Mouse (Mus musculus): ENCODE measurements at regions not wholly inside any gene's neighbourhood (a gene's known extent, or its start where the extent isn't known, plus 50 kb on each side); places are given as distances from the start of the nearest gene placed in this dataset.
A peak's percentile ranks its signal among the peaks of the same experiment; 100 is the strongest.

DNA sequence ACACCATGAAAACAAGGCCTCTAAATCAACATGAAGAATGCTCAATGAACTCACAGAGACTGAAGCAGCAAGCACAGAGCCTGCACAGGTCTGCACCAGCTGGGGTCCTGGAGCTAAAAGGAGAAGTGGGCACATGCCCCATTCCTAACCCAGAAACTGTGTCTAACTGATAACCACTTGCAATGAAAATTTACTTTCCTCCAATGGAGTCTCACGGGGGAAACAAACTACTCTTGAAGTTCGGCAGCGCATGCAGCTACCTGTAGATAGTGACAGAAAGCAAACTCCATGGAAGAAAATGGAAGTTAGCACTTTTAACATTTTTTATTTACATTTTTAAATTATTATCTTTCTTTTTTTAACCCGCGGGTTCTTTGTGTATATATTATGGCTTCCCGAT is 76.8 kb upstream of the Akap6 start:
- DNase-seq (ENCODE audit: low read depth), result no peak

DNA sequence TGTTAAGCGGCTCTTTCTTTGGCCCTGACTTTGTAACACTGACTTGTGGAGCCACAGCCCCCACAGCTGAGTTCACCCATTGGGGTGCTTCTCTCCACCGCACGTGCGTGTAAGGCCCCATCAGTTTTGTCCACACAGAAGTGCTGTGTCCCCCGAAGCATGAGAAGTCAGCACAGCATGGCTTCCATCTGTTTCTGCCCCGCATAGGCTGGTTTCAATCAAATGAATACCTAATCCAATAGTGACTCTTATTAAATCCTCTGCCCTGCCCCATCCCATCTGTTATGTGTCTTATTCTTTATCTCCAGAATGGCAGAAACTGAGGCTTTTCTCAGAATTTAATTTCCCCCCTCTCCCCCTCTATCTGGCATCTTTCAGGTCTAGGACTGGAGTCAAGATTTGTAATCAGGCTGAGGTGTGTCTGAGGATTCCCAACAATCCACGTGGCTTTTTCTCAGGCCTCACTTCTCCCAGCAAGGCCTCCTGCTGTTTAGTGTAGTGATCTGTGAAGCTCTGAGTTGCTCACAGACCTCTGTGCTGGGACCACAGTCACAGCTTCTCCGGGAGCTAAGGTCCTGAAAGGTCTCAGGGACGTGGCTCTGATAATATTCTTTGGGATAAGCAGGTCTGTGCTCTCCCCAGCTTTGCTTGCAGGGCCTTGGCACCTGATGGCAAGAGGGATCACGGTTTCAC is 75.6 kb upstream of the Akap6 start:
- DNase-seq (ENCODE audit: low read depth), result no peak

DNA sequence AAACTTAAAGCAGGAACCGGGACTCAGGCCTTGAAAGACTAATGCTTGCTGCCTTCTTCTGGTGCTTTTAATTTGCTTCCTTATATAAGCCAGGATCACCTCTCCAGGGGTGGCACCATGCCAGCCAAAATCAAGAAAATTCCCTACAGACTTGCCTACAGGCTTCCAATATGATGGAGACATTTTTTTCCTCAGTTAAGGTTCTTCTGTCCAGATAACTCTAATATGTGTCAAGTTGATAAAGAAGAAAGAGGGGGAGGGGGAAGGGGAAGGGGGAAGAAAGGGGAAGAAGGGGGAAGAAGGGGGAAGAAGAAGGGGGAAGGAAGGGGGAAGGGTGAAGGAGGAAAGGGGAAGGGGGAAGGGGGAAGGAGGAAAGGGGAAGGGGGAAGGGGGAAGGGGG is 74.3 kb upstream of the Akap6 start:
- DNase-seq (ENCODE audit: low read depth), result peak; percentile 36

DNA sequence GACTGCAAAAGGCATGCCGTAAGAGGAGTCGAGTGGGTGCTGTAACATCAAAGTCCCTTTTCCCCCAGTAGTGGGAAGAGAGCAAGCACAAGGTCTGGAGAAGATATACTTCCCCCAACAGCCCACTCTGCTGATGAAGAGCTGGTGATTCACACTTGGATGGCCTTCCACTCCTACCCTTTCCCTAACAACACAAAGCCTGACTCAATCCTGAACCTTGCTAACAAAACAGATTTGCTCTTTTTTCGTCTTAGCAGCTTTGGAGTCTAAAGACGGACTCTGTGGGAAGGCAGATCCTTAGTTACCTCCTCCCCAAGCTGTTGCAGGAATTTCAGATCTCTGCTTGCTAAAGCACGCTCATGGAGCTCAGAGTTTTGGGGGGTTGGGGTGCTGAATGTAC is 70.4 kb upstream of the Akap6 start:
- peak; percentile 33 for DNase-seq (ENCODE audit: low read depth)

DNA sequence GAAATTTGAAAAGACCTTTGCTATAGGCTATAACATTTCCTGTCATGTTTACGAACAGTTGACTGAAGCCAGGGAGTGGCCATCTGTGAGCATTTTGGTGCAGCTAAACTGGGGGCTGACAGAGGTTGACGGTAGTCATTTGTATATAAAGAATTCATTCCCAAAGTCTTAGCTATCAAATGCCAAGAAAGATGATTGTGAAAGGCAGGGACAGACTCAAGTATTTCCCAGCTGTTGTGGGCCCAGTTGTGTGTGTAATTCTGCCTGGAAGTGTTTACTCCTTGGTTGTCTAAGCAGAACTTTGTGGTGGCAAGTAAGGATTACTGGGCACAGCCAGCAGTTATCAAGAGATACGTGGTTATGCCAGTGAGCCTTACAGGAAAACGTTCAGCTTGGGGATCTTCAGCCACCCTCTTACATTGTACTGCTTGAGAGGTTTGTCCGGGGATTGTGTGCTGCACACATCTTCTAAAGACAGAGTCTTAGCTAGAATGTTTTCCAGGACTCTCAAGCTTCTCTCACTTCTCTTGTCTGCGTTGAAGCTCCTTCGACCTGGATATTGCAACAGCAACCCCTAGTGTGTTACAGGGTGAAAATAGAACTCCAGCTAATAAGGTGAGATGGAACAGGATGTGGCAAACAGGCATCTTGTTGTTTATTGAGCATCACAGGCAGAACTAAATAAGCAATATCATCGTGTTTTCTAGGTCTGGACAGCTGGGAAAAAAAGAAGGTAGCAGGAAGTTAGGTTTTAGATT is 63.9 kb upstream of the Akap6 start:
- peak; percentile 52 for DNase-seq (ENCODE audit: low read depth)

DNA sequence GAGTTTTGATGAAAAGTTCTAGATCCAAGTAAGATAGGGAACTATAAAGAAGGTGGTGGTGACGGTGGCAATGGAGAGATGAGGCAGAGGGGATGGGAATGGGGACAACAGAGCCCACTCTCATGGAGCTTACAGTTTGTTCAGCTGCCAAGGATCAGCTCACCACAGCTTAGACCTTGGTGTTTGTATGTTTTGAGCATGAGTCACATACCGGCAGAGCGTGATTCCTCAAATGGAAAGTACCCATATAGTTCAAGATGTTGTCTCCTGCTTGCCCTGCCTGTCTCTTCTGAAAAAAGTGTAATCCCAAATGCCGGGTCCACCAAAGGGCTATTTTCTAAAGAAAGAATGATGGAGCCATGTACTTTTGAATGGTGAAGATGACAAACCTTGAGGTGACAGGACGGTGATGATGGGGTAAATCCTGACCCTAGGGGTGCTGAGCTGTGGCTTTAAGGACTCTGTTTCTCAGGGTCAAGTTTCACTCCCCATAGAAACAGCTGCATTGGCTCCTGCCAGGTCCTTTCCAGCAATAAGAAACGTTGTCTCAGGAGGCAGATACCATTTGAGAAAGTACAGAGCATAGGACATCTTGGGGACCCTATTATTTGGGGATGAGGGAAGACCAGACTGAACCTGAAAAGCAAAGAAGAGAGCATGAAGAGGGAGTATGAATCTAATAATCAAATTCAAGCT is 62.8 kb upstream of the Akap6 start:
- DNase-seq (ENCODE audit: low read depth), result peak; percentile 72

DNA sequence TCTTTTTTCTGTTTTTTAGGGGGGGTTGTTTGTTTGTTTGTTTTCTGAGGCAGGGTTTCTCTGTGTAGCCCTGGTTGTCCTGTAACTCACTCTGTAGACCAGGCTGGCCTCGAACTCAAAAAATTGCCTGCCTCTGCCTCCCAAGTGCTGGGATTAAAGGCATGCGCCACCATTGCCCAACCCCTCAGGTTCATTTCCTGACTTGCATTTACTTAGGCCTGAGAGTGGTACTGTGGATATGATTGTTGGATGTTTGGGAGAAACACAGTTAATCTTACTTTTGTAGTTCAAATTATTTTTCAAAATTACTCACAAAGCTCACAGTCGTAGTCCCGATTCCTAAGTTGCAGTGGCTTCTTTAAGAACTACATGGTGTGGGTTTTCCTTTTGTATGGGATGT is 62.3 kb upstream of the Akap6 start:
- DNase-seq (ENCODE audit: low read depth), result no peak

DNA sequence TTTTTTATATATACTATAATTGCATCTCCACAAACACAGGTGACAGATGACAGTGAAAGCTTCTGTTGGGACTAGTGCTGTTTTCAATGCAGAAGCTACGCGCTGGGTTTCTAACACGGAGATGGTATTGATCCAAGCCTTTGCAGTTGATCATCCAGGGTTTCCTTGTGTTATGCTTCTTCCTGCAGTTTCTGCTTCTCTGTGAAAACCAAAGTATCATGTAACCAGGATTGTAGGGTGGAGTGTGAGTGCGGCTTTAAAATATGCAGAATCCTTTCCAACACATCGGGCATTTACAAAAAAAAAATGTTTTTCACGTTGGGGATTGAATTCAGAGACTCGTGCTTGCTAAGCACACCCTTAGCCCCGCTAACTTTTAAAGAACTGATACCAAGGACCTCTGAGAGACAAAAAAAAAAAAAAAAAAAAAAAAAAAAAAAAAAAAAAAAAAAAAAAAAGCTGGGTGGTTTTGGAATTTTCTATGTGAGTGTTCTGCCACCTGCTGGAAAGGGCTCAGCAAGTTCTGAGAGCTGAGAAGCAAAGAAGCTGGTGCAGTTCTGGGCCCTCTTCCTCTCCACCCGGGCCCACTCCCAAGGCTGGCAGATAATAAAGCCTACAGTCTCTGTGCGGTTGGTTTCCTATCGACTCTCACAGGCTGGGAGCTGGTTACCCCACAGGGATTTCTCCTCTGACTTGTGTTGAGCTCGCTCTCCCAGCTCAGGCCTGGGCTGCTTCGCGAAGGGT is 61.5 kb upstream of the Akap6 start:
- peak; percentile 85 for DNase-seq (ENCODE audit: low read depth)

DNA sequence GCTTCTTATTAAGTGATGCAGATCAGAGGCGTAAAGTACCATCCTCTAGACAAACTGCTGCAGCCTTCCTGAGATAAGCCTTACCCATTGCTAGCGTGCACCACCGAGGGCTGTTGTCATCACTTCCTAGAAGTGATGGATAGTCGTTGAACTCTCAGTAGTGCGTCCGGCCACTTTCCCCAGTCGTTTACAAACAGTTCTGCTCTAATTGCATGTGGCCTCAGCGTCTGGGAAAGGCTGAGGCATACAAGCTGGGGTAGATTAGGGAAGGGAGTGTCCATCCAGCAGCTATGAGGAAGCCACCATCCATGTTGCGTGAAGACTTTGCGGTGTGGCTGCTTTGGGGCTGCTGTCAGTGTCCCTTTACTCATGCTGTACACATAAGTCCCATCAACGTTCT is 60.7 kb upstream of the Akap6 start:
- peak; percentile 31 for DNase-seq (ENCODE audit: low read depth)

DNA sequence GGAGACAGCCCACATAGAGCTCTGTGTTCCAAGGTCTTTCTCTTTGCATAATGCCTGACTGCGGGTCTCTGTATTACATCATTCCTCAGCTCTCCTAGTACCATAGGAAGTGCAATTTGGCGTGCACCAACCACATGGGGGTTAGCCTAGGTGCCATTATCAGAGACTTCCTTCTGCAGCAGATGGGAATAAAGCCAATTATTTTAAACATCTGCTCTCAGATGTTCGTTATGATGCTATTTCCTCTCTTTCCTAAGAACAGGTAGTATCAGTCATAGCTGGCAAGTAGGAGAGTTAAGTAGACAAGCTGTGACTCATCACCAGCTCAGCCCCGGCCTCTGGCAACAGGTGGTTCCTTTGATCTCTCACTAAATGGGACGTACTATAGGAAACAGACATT is 55.1 kb upstream of the Akap6 start:
- DNase-seq (ENCODE audit: low read depth), result no peak

Measured in NIH3T3 (cell line).